Mouse (Mus musculus): ENCODE measurements around the gene Ptprj.
"Not testable (repeated sequence)": the region's sequence is repeated elsewhere in the genome, so short reads cannot be mapped to it uniquely, and the experiment has no call there.

Ptprj gene

DNA sequence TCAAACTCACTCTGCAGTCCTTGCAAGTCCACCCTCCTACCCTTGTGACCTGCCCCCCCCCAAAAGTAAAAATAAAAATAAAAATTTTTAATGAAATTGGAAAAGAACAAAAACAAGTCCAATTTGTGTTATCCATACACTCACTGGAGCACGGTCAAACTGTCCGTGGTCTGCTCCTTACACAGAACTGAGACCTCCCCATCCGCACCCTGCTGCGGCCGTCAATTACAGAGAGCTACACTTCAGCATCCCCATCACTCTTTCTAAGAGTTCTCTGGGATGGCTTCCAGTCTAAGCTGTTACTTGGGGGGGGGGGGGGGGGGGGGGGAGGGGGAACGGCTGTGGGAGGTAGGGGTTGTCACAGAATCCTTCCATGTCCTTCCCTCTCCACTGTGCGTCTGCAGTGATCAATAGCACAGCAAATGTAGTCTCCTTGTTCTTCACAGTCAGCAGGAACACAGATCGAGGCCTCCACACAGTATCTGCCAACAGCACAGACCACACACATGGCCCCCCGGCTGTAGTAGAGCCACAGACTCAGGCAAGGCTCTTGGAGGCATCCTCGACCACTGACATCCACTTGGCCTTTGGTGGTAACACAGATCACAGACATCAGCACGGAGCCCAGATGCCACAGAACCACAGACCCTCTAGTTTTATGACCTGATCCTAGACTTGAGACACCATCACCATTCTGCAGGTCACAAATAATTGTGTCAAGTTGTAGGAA, 151.3 kb downstream of the Ptprj start:
- DNase-seq (ENCODE audit: low read depth in 2 of 2, low spot score in 2 of 2) = not testable (repeated sequence)

DNA sequence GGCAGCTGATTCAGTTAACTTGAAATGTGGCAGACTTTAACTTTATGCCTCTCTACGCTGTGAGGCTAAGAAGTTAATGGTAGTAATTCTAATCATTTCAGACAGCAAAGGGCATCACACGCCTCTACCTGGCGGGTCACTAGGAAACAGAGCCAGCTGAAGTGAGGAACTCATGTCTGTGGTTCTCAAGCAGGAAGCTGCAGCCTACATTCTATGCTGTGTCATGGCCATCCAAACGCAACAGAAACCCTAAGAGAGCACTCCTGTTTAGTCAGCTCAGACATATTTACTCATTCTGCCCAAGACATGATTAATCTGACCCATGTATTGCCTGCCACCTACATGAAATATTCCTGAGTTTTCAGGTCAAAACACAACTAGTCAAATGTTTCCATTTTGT, 155.5 kb downstream of the Ptprj start:
- not testable (repeated sequence) for DNase-seq (ENCODE audit: low read depth in 2 of 2, low spot score in 2 of 2)

DNA sequence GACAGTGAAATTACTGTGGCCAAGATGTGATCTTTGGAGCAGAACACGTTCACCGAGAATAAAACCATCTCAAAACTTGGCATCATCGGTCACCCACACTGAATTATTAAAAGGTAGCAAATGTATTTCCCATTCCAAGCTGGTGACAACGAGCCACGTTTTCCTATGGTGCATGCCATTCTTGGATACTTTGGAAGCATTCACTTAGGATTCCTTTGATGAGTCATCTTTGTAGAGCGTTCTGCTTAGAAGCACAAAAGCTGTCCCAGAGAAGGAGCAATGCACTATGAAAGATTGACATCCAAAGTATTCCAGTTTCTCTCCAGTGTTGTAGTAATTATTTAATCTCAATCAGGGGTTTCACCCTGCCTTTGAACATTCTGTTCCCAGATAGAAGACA, 158.2 kb downstream of the Ptprj start:
- not testable (repeated sequence) for DNase-seq (ENCODE audit: low read depth in 2 of 2, low spot score in 2 of 2)

DNA sequence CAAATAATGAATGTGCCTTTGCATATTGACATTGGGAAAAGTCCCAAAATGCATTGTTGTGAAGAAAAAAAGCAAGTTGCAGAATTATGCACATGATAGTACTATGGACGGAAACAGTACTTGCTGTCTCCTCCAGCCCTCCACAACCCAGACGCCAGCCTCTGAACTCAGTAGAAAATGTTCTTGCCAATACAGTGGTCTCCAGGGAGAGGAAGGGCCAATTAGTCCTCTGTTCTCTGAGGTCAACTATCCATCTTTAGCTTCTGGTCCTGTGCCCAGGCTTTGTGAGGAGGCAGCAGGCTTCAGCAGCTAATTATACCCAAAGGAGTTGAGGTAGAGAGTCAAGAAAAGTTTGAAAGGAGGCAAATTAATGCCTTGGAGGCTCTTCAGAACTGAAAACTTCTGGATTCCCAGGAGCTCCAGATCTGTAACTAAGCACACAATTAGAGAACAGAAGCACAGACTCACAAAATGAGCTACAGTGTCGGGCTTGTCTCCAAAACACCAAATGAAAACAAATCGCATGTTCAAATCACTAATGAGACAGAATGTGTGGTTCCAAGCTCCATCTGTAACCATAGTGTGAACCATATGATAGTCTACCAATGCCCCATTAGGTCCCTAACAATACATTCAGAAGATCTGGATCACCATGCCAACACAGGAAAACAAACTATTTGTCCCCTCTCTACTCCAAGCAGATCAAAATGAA, 166.2 kb downstream of the Ptprj start:
- not testable (repeated sequence) for DNase-seq (ENCODE audit: low read depth in 2 of 2, low spot score in 2 of 2)

DNA sequence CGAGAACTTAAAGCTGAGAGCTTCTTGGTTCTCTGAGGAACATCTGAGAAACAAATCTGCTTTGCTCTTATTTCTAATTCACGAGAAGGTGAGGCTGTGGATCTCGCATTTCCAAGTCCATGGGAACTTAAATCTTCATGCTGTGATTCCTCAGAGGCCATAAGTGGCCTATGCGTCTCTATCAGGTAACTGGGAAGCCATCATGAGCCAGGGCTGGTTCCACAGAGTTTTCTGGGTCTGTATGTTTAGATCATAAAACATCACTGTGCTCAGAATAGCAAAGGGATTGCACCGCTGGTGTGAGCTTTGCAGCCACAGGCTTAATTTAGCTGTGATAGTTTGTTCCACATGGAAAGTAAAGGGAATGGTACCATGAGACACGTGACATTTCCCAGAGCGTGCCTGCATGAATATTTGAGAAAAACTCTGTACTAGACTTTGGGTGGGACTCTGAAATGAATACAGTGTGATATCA, 181.8 kb downstream of the Ptprj start, which contains the start of gene Olfr1274-ps:
Gene Olfr1274-ps (plus strand): TSS at position 51 of the 475 bp plus-strand sequence.
- not testable (repeated sequence) for DNase-seq (ENCODE audit: low read depth in 2 of 2, low spot score in 2 of 2)

Measured in CD8-positive naive resting alpha-beta T cell, adult 2 months (primary cell).